Mouse (Mus musculus) forebrain, embryonic 14.5 days (tissue): ENCODE data around the gene Fgfr2. TPM values are rescaled to one million over a fixed set of nuclear protein-coding genes. Genes with fewer than 3 reads are reported as not detected.

Experiments used
- ATAC-seq: fragments of 200-750 bp; cut with Nextera tagmentation; 2 replicates; pipeline ENCODE4 v1.8.0; 2017; ENCODE audit warnings: mild to moderate bottlenecking, moderate library complexity
- DNase-seq: peaks from one replicate; pipeline ENCODE4 v3.0.0-alpha.2; 2015; ENCODE audit warnings: low spot score
- H3K27ac ChIP-seq: fragments of 300-500 bp; sonication (generic); 2 replicates; pipeline ENCODE4 v1.5.1; 2014; ENCODE audit warnings: low read depth, mild to moderate bottlenecking, control low read depth, low read length, moderate library complexity
- H3K27me3 ChIP-seq: fragments of 300-500 bp; sonication (generic); replicated peaks from 2 replicates; pipeline ENCODE4 v1.6.1; 2014; ENCODE audit warnings: low read length, control low read depth, mixed read lengths; ENCODE audit not compliant: control insufficient read depth, insufficient read depth
- H3K36me3 ChIP-seq: fragments of 300-500 bp; sonication (generic); 2 replicates; pipeline ENCODE4 v1.6.1; 2014; ENCODE audit warnings: low read length, control low read depth; ENCODE audit not compliant: control insufficient read depth, insufficient read depth
- H3K4me1 ChIP-seq: fragments of 300-500 bp; sonication (generic); 2 replicates; pipeline ENCODE4 v1.6.1; 2014; ENCODE audit warnings: antibody characterized with exemption, low read length, control low read depth; ENCODE audit not compliant: control insufficient read depth, insufficient read depth
- H3K4me2 ChIP-seq: fragments of 300-500 bp; sonication (generic); 2 replicates; pipeline ENCODE4 v1.6.1; 2014; ENCODE audit warnings: mild to moderate bottlenecking, control low read depth, low read length
- H3K4me3 ChIP-seq: fragments of 300-500 bp; sonication (generic); 2 replicates; pipeline ENCODE4 v1.5.1; 2014; ENCODE audit warnings: low read depth, low read length, control low read depth
- H3K9ac ChIP-seq: fragments of 300-500 bp; sonication (generic); 2 replicates; pipeline ENCODE4 v1.6.1; 2014; ENCODE audit warnings: mild to moderate bottlenecking, low read length, control low read depth, moderate library complexity
- H3K9me3 ChIP-seq: fragments of 300-500 bp; sonication (generic); replicated peaks from 2 replicates; pipeline ENCODE4 v1.6.1; 2016; ENCODE audit warnings: low read length, control low read depth, mixed read lengths; ENCODE audit not compliant: control insufficient read depth
- WGBS: fragments of 180-500 bp; shearing (Covaris S2); extraction: QIAGEN DNeasy Blood & Tissue Kit; methylation state at CpG from one replicate; pipeline ENCODE4 v1.1.7; 2014; 5-methylcytosine and 5-hydroxymethylcytosine counted together
- polyA plus RNA-seq: library from polyadenylated mRNA; unstranded; fragments of >200 nt; fragmentation: Nextera tagmentation; extraction: Ambion mirVana; gene quantifications from 2 replicates; pipeline ENCODE4 v1.2.1, GENCODE M21; 2014

The Fgfr2 gene
- polyA plus RNA-seq, 1 experiment from 2014 or later = 35.9 TPM

DNA sequence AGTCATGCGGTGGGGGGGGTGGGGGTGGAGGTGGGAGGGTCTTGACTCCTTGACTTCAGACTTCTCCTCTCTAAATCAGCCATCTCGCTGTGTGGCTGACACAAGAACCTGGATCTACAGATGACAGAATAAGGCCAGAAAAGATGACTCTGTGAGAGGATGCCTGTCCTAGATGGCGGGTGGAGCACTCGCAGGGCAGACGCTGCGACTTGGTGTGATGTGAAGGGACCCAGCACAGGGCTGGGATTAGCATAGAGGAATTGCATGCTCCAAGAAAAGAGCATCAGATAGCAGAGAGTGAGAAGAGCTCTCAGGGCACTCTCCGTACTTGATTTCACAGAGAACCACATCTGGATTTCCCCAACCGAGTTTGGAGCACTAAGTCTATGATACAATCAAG lies 2953.0 kb downstream of the Fgfr2 start:
- Histone ChIP-seq H3K4me1 (peaks cover 17% of the 10 kb centered on the region), H3K9ac (no peak overlapping the region), H3K27me3 (no peaks in the 10 kb centered on the region), H3K9me3 (no peaks in the 10 kb centered on the region), H3K27ac (no peak overlapping the region), H3K36me3 (peaks cover 48% of the 10 kb centered on the region), H3K4me2 (no peak overlapping the region), H3K4me3 (no peak overlapping the region)
- ATAC-seq (no peak), DNase-seq (no peak)
- 88% methylated on average over 8 of the region's 8 CpGs for WGBS

GRCm38 (mm10) chr7:130168296-130168695 lies 2954.9 kb downstream of the Fgfr2 start:
- Histone ChIP-seq H3K9ac (no peak overlapping the region), H3K9me3 (no peaks in the 10 kb centered on the region), H3K4me1 (peaks cover 17% of the 10 kb centered on the region), H3K27me3 (no peaks in the 10 kb centered on the region), H3K4me2 (no peak overlapping the region), H3K4me3 (no peak overlapping the region), H3K36me3 (peaks cover 53% of the 10 kb centered on the region), H3K27ac (no peak overlapping the region)
- WGBS = 15% methylated on average over 12 of the region's 12 CpGs
- peak; percentile 32 for DNase-seq
- no peak; the same call in 1 of the 2 replicates for ATAC-seq

DNA sequence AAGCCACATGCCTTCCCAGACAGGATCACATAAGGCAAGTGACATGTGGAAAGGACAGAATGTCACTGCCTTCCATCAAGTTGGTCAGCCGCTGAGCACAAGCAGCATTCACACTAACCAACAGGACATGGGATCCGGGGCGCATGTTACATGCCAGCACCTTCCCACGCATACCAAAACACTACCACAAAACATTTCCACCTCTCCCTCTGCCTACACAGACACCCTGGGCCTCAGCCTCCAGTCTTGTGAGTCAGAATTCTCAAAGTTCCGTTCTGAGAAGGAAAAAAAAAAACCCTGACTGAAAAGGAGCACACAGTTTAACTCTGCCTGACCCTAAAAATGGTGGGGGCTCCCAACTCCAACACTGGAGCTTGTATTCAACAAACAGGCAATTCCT lies 2955.9 kb downstream of the Fgfr2 start:
- WGBS = 76% methylated on average over 5 of the region's 5 CpGs
- H3K4me2 ChIP-seq = no peak overlapping the region
- H3K27ac ChIP-seq = no peak overlapping the region
- ATAC-seq (no peak), DNase-seq (no peak)
- peaks cover 54% of the 10 kb centered on the region for H3K36me3 ChIP-seq
- peaks cover 17% of the 10 kb centered on the region for H3K4me1 ChIP-seq
- H3K9ac ChIP-seq = no peak overlapping the region
- H3K4me3 ChIP-seq = no peak overlapping the region
- no peaks in the 10 kb centered on the region for H3K9me3 ChIP-seq
- no peaks in the 10 kb centered on the region for H3K27me3 ChIP-seq

DNA sequence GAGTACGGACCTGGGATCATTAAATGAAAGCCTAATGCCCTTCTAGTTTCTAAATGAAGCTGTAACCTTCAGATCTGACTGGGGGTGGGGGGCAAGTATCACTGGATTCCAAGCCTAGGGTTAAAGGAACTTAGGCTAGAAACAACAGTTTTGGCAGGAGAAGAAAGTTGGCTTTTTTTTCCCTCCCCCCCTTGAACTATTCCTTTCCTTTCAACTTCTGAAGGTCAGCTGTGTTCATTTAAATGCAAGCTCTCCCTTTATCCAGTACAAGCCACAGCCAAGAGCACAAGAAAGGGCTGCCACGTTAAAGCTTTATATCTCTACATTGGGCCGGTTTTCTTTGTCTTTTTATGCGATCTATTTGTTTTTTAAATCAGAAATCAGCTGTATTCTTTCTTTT lies 2957.0 kb downstream of the Fgfr2 start:
- ATAC-seq (0 out of 2 replicates have a peak, but pooled peaks have one; percentile 40), DNase-seq (peak; percentile 33)
- peaks cover 54% of the 10 kb centered on the region for H3K36me3 ChIP-seq

GRCm38 (mm10) chr7:130165408-130165807 lies 2957.7 kb downstream of the Fgfr2 start:
- Histone ChIP-seq H3K4me1 (peaks cover 17% of the 10 kb centered on the region), H3K27me3 (no peaks in the 10 kb centered on the region), H3K9ac (no peak overlapping the region), H3K4me2 (no peak overlapping the region), H3K27ac (no peak overlapping the region), H3K36me3 (peaks cover 51% of the 10 kb centered on the region), H3K4me3 (no peak overlapping the region), H3K9me3 (no peaks in the 10 kb centered on the region)
- no peak for DNase-seq
- WGBS = 94% methylated on average over 3 of the region's 3 CpGs
- no peak for ATAC-seq

More for the DNA sequence above, 2957.0 kb downstream of the Fgfr2 start:
- H3K4me3 ChIP-seq = no peak overlapping the region
- WGBS = 31% methylated on average over 4 of the region's 4 CpGs
- no peak overlapping the region for H3K9ac ChIP-seq
- H3K27me3 ChIP-seq = no peaks in the 10 kb centered on the region
- no peak overlapping the region for H3K4me2 ChIP-seq
- no peaks in the 10 kb centered on the region for H3K9me3 ChIP-seq
- peaks cover 17% of the 10 kb centered on the region for H3K4me1 ChIP-seq
- no peak overlapping the region for H3K27ac ChIP-seq

DNA sequence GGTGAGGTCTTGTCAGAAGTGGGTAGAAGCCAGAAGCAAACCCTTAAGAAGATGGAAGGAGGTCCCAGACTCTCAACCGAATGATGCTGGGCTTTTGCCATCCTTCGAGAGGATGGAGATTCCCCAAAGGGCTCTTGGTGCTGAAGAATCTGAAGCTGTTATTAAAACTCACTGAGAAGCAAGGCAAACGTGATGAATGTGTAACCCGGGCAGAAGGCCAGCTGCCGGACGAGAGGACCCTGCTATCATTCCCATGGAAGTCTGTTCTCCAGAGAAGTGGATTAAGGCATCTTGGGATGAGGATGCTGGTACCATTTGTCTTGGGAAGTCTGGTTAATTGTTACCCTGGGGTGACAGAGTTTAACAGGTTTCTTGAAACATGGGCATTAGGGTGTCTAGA lies 2960.4 kb downstream of the Fgfr2 start:
- Histone ChIP-seq H3K27me3 (no peaks in the 10 kb centered on the region), H3K4me3 (no peak overlapping the region), H3K4me2 (no peak overlapping the region), H3K9me3 (no peaks in the 10 kb centered on the region), H3K36me3 (peaks cover 34% of the 10 kb centered on the region), H3K4me1 (peaks cover 11% of the 10 kb centered on the region), H3K9ac (no peak overlapping the region), H3K27ac (no peak overlapping the region)
- WGBS = 88% methylated on average over 6 of the region's 6 CpGs
- DNase-seq (no peak), ATAC-seq (no peak)

GRCm38 (mm10) chr7:130161581-130161980 lies 2961.6 kb downstream of the Fgfr2 start:
- no peak overlapping the region for H3K9ac ChIP-seq
- peaks cover 29% of the 10 kb centered on the region for H3K36me3 ChIP-seq
- no peaks in the 10 kb centered on the region for H3K9me3 ChIP-seq
- no peak for ATAC-seq
- no peak overlapping the region for H3K4me3 ChIP-seq
- WGBS = 82% methylated on average over 5 of the region's 5 CpGs
- no peak for DNase-seq
- H3K4me1 ChIP-seq = peaks cover 7% of the 10 kb centered on the region
- H3K4me2 ChIP-seq = no peak overlapping the region
- H3K27ac ChIP-seq = no peak overlapping the region
- H3K27me3 ChIP-seq = no peaks in the 10 kb centered on the region

DNA sequence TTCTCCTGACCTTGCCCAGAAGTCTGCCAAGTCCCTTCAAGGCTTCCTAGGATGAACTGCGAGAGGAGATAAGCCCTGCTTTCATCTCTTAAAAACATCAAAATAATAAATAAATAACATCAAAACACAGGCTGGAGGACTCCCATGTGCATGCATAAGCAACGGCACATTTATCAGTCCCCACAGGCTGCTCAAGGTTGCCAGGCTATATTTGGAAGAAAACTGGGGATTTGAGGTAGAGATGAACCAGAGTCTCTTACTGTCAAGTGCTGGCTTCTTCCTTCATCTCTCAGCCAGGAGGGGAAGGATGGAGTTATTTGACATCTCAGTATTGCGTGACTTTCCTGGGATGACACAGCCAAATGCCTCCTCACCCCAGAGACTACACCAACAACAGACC lies 2964.3 kb downstream of the Fgfr2 start:
- H3K4me2 ChIP-seq = no peak overlapping the region
- DNase-seq (no peak), ATAC-seq (no peak)
- no peaks in the 10 kb centered on the region for H3K27me3 ChIP-seq
- no peak overlapping the region for H3K9ac ChIP-seq
- no peak overlapping the region for H3K27ac ChIP-seq
- H3K4me1 ChIP-seq = no peaks in the 10 kb centered on the region
- H3K4me3 ChIP-seq = no peak overlapping the region
- 92% methylated on average over 3 of the region's 3 CpGs for WGBS
- H3K36me3 ChIP-seq = peaks cover 22% of the 10 kb centered on the region
- no peaks in the 10 kb centered on the region for H3K9me3 ChIP-seq

GRCm38 (mm10) chr7:130153363-130153969 lies 2969.7 kb downstream of the Fgfr2 start:
- H3K4me1 ChIP-seq = no peaks in the 10 kb centered on the region
- no peaks in the 10 kb centered on the region for H3K9me3 ChIP-seq
- H3K27ac ChIP-seq = no peak overlapping the region
- 84% methylated on average over 7 of the region's 7 CpGs for WGBS
- no peak overlapping the region for H3K4me3 ChIP-seq
- no peaks in the 10 kb centered on the region for H3K36me3 ChIP-seq
- no peak overlapping the region for H3K4me2 ChIP-seq
- DNase-seq (no peak), ATAC-seq (no peak)
- no peaks in the 10 kb centered on the region for H3K27me3 ChIP-seq
- no peak overlapping the region for H3K9ac ChIP-seq
